Mouse (Mus musculus): ENCODE results near the gene Cadm1.
A peak's percentile ranks its signal among the peaks of the same experiment; 100 is the strongest.

Gene Cadm1

DNA sequence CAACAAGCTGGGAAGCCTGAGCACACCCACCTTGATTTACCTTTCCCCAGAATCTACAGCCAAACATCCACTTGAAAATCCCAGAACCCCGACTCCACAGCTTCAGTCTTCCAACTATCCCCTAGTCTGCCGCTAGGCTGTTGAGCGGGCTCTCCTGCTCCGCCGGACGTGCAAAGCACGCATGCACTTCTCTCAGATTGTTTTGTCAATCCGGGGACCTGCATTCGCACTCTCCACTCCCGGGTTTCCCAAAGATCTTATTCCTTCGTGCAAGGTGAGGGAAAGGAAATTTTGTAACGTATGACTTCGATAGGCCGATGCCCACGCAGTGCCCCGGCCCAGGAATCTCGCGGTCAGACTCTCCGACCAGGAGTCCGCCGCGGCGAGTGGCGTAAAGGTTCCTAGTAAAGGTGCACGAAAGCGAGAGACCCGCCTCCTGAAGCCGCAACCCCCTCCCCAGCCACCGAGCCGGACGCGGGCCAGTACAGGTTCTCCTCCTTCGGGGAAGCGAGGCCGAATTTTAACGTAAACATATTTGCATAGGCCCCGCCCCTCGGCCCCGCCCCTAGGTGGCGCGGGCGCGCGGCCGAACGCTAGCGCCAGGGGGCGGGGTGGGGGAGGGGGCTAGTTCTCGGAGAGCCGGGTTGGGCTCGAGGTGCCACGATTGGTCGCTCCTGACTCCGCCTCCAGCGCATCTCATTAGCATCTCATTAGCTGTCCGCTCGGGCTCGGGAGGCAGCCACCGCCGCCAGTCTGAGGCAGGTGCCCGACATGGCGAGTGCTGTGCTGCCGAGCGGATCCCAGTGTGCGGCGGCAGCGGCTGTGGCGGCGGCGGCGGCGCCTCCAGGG, at the start of gene Cadm1:
Cadm1 (plus strand) TSS at position 572 of the 849 bp plus-strand sequence.
- peak; percentile 93 for DNase-seq

DNA sequence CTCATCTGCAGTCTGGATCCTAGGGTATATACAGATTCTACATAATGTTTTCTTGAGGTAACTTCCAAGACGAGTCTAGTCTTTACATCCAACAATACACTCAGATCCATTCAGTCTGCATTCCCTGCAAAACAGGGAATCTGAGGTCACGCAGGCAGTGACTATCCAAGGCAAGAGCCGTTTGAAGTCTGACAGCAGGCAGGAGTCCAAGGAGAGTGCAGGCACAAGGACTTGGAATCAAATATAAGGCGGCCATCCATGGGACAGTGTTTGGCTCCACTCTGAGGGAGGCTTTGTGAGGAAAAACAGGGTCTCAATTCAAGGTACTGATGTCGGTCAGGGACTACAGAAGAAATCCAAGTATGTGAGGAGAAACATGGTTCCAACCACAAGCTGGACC, 45.5 kb upstream of the Cadm1 start:
- no peak for DNase-seq

DNA sequence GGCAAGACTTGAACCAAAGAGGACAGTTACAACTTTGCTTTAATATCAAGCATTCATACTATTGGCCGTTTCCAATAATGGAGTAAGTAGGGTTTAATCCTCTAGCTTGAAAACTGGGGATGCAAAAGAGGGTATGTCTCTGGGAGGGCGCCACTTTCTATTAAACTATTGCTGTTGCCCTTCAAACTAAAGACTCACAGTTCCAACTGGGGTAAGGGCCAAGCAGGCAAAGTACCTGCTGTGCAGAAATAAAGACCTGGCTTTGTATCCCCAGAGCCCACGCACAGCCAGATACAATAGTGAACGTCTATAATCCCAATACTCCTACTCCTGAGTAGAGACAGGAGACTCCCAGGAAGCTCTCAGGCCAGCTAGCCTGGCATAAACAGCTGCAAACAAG, 44.8 kb upstream of the Cadm1 start:
- DNase-seq, result no peak

DNA sequence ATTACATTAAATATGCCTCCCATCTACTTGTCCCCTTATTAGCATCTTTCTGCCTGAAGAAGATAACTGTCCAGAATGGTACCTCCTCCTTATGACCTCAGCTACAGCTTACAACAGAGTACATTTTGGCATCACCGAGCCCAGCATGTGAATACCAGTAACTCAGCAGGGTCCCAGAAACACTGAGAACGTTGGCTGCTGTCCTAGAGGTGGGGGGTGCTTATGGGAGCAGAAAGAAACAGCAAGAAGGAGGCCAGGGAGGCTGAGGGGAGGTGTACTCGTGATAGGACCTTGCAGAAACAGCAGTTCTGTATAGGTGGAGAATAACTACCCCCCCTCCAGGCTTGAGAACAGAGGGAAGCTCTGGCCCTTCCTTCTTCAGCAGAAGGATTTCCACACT, 30.2 kb upstream of the Cadm1 start:
- no peak for DNase-seq

DNA sequence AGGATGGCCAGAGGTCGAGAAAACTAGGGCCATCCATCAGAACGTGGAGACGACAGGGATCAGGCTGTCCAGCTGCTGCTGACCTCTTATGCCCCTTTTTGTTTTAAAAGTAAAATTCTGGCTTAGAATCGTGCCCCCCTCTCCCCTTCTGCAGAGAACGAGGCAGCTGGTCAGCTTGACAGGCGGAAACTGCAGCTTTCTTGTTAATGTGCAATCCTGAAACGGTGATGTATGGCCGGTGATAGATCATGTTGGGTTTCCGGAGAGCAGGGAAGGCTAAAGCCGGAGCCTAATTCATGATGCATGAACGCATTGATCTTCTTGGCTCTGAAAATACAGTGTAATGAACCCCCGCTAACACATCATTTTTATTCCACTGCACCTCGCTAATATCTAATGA, 24.0 kb upstream of the Cadm1 start:
- no peak for DNase-seq

DNA sequence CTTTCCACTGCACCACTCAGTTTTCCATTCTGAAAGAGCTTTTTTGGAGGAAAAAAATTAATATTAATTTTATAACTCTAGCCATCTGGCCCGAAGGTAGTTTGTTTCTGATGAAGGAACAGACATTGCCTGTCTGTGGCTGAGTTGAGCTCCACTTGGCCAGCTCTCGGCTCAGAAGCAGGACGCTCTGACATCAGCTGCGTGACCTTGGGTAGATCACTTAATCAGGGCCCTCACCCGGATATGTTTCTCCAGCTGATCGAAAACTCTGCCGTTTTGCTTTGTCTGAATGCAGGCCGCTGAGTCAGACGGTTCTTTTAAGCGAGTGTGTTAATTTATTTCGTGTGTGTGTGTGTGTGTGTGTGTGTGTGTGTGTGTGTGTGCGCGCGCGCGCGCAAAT, 23.1 kb upstream of the Cadm1 start:
- DNase-seq, result no peak

DNA sequence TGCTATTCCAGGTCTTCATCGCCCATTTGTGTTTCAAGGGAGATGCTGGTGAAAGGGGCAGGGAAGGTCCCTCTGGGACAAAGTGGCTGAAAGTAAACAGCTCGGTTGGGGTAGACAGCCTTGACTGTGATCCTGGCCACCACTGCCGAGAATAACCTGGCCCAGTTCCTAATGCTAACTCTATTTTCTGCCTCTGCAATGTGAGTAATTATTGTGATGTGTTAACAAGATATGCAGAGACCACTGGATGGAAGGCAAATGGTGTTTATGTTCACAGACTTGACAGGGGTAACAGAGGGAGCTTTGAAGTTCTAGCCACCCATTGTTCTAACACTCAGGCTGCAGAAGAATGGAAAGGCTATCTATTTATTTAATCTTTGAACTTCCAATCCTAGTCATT, 21.9 kb upstream of the Cadm1 start:
- DNase-seq, result no peak

DNA sequence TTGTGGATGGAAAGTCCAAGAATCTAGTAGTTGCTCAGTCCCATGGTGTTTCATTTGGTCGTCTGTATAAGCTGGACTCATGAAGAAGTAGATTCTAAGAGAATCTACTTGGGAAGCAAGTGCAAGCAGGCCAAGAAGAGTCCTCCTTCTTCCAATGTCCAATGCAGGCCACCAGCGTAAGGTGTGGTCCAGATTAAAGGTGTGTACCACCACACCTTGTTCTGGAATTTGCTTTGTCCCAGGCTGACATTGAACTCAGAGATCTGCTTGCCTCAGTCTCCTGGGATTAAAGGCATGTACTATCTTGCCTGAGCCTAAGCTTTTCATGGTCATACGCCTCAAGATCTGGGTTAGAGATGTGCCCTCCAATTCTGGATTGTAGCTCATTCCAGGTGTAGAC, 17.5 kb upstream of the Cadm1 start:
- no peak for DNase-seq

DNA sequence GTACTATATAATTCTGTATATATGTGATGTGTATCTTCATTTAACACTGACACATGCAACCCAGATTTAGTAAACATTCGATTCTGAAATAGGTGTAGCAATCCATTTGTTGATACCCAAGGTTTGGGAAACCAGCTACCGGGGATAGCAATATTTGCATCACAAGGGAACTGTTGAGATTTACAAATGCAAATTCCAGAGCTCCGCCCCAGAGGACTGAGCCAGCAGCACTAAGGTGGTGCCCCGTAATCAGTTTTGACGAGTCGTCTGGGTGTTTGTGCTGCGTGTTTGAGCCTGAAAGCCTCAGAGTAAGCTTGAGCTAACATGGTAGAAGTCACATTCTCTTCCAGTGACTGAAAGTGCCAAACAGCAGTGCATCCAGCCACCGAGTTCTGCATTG, 15.7 kb upstream of the Cadm1 start:
- no peak for DNase-seq

DNA sequence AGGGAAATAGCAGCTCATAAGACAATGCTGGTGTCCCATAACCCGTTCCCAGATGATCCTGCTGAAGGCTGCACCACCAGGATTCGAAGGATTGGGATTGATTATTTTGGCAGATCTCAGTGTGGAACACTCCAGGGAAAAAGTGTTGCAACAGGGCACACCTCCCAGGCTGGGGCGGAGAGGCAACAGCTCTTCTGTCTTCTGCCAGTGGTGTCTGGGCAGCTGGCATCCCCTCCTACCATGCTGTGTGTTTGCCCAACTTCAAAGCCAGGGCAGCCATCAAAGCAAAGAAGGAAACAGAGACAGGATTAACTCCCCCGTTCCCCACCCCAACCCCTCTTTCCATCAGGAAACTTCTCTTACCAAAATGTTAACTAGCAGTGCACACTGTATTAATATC, 13.7 kb upstream of the Cadm1 start:
- no peak for DNase-seq

DNA sequence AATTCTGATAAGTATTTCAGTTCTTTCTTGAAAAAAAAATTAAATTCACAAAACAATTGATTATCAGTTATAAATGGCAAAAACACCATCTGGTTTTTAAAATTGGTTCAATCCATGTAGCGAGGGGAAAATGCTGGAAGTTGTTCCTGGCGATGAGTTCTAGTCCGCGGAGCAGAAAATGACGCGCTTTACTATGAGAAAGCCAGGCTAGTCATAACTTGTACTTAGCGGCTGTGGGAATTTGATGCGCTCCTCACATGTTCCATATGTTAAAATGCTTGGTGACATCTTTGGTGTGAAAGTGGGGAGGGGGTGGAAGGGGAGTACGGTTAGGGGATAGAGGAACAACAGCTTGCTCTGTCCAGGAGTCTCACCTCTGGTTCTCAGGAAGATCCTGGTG, 2.7 kb upstream of the Cadm1 start:
- DNase-seq, result no peak

DNA sequence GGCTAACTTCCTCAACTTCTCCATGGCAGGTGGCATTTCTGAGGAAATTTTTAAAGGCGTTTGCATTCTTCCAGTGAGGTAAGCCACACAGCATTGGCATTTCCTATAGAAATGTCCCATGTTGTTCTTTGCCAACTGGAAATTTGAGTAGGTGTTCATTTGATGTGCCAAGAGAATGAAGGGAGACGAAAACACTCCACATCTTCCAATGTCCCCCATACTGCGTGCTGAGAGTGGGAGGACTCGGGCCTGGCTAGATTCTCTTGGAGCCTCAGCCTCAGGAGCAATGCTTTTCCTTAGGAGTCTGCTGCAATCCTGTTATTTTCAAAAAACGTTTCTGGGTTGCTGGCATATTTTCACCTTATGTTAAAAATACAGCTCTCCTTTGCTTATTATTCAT, 2.2 kb upstream of the Cadm1 start:
- no peak for DNase-seq

DNA sequence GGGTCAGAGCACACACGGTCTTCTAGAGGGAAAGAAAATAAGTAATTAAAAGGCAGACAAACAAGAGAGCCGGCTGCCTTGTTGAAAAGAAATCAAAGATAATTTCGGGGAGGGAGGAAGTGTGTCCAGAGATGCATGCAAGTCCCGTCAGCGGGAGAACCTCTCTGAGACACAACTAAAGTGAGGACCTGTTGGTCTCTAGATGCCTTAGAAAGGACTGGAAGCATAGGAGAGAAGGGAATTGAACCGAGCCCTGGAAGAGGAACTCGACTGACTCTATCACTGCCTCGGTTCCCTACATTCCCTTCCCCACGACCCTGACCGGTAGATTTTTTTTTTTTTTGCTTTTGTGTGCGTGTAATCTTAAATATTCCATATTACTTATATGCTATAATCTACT, 791 bp upstream of the Cadm1 start:
- DNase-seq, result no peak

DNA sequence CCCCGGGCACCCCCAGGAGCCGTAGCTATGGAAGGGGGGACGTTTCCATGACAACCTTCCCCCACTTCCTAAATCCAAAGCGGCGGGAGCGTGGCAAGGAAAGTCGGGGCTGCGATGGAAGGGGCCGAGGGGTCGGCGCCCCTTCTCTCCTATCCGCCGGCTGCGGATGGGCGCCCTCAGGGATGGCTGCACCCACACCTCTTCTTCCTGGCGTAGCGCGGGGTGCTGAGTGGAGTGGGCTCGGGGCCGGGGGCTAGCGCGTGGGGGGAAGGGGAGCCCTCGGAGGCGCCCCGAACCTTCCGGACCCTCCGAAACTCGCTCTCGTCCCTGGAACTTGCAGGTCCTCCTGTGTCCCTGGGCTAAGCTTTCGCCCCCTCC, 560 bp downstream of the Cadm1 start:
- no peak for DNase-seq

DNA sequence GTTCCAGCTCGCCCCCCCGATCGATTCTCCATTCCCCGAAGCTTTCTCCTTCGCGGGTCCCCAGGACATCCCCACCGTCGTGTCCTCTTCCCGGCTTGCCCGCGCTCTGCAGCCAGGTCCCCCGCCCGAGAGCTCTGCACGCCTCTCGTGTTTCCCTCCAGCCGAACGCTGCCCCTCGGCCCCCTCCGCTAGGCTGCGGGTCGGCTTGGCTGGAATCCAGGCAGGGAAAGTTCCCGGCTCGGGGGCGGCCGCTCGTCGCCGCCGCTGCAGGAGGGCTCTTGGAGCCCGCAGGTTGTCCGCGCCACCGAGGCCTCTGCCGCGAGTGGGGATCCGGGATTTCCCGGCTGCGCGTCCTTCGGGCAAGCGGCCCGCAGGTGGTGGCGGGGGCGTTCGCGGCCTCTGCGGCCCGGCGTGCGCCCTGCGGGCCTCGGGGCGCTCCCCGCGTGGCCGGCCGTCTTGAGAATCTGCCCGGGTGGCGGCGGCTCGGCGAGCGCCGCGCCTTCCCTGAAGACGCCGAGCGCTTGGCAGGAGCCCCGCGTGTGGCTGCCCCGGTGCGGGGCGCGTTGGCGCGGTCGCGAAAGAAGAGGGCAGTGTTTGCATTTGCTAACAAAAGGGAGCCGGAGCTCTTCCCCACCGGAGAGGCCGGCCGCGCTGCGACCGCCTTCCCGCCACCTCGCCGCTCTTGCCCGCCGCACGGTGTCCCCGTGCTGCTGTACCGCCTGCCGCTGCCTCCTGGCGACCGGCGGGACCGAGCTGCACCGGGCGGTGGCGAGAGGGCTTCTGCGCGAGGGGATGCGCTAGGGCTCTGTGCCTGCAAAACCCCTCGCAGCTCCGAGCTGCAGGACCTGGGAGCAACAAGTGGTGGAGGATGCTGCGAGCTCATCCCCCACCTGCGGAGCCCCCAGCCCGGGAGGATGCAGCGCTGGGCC, 1.2 kb downstream of the Cadm1 start:
- DNase-seq, result peak; percentile 23

DNA sequence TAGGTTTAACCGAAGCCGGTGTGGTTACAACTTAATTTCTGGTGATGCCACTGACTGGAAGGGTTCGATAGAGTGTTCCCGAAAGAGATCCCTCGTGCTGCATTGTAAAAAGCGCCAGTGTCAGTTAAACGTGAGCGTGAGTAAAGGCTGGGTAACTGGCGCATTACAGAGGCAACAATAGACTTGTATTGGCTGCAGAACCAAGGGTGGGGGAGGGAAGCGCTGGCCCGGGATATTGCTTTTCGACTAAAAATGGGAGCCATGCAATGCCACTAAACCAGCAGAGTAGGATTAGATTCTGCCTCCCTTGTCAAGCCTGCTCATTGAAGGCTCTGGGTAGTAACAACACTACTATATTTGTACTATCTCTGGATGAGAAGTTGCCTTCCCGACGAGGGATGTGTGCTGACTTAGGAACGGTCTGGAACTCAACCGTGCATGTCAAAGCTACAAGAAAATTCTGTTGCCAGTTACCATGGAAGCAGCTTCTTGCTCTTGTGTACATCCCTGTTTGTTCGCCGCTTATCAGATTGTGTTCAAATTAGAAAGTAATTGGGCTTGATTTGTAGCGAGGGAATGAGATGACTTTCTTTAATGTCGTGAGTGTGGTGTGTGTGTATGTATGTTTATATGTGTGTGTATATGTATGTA, 2.4 kb downstream of the Cadm1 start:
- DNase-seq, result no peak

DNA sequence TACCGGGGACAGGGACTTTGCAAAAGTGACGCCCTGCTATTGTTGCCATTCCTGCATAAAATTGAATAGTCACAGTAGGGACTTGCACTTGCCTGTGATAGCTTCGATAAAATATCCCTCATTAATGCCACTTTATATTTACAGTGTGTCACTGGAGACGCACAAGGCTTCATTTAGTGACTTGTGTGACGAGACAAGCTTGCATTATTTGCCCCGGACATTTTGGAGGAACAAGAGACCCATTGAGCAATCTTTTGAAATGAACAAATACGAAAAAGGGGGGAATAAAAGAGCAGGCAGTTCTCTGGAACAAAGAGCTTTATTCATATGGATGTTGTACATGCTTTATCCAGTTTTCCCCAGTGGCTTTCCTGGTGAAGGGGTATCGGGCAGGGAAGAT, 3.5 kb downstream of the Cadm1 start:
- no peak for DNase-seq

DNA sequence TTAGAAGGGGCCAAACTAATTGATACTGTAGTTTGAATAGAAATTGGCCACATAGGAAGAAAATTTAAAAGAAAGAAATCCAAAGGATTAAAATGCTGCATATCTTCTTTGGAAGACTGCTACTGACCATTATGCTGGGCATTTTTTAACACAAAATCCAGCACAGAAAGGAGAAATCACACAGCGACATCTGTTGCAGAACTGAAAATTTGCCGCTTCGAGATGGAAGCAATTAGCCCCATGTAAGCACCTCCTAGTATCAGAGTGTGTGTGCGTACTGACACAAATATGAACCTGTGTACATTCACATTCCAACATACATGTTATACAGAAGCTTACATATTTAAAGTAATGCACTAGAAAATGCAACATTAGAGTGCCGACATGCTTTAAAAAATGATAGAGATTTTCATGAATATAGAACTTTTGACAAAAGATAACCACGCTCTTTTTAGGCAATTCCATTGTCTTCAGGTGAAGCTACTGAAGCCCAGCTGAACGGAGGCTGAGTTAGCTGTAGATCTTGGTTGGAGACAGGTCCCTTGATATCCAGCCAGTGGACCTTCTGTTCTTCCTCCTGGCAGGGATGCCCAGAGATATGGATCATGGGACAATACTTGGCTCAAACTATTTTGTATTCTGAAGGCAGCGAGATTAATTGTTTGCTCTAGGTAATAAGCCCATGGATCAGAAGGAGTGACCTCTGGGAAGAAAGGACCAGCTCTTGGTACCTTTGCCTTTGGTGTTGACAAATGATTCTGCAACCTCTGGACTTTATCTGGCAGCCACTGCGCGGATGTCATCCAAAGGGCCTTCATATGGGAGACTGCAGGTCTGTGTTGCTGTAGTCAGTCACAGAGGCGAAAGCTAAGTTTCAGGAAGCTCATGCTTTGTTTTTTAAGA, 4.9 kb downstream of the Cadm1 start:
- peak; percentile 7 for DNase-seq

DNA sequence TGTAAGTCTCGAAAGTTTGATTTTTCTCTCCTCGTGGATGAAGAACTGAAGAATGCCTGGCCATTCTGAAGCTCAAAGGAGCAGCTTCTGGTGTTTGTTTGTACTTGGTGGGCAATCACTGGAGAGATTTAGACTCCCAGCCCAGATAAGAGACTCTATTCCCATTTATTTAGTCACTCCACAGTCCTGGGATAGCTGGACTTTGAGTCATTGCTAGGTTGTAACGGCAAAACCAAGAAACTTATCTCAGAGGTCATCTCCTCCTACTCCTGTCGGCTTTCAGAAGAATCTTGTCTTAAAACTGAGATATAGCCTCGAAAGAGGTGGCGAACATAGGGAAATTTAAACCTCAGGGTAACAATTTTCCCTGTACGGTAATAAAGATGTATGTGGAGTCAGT, 15.3 kb downstream of the Cadm1 start:
- DNase-seq, result no peak

DNA sequence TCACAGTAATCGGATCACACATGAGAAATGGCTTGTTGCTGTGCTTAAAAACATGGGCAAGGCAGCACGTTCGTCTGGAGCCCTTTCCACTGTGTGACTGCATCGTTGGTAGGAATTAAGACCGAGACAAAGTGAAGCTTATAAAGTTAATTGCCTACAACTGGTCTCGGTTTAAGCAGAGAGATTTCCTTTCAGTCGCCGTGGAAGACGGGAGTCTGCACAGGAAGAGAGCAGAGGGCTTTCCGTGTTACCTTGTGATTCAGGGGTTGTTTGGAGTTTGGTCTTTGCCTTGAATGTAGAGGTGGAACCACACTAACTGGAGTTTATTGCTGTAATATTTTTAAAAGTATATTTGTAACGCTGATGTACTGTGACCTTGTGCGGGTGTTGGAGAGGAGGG, 15.7 kb downstream of the Cadm1 start:
- no peak for DNase-seq

DNA sequence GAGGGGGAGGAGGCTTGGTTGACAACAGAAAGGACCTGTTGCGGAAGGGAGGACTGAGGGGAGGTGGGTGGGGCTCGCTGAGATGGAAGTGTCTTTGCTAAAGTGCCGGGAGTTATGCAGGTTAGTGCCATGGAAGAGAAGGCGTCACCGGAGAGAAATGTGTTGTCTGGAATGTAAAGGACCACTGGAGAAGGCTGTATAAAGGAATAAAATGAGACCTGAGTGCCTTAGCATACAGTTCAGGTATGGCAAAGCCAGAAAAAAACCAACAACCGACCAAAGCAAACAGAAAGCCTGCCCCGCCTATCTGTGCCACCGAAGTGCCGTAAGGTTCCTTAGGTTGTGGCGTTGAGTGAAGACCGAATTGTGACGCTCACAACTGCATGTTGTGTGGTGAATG, 18.4 kb downstream of the Cadm1 start:
- no peak for DNase-seq

DNA sequence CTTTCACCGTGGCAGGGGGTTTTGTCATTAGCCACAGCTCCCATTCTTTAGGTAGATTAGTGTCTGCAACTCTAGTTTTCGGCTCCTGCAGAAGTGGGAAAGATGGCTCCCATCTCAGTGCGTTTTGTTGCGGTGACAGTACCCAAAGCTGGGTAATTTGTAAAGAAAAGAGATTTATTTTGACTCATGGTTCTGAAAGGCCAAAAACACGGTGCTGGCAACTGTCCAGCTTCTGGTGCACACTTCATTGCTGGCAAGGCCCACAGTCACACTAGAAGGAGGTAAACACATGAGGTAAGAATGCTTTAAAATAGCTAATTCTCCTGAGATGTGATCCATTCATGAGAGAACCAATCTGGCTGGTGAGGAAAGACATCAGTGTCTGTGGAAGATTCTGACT, 18.9 kb downstream of the Cadm1 start:
- DNase-seq, result no peak

Data from liver (tissue).